Mouse (Mus musculus) heart, postnatal 0 days (tissue): ENCODE data around the gene Gmppb. TPM values are rescaled to one million over a fixed set of nuclear protein-coding genes. Genes with fewer than 3 reads are reported as not detected.

Experiments used
- ATAC-seq: fragments of 200-750 bp; cut with Nextera tagmentation; 2 replicates; pipeline ENCODE4 v1.8.0; 2017; ENCODE audit warnings: low read depth, moderate number of reproducible peaks, moderate library complexity; ENCODE audit not compliant: insufficient read depth
- DNase-seq: peaks from one replicate; pipeline ENCODE4 v3.0.0-alpha.2; 2016; ENCODE audit warnings: low spot score
- H3K27ac ChIP-seq: fragments of 300-500 bp; sonication (generic); 2 replicates; pipeline ENCODE4 v1.5.1; 2014; ENCODE audit warnings: low read depth, mild to moderate bottlenecking
- H3K27me3 ChIP-seq: fragments of 300-500 bp; sonication (generic); 2 replicates; pipeline ENCODE4 v1.6.1; 2014; ENCODE audit warnings: low read length, mixed read lengths; ENCODE audit not compliant: control insufficient read depth, insufficient read depth
- H3K36me3 ChIP-seq: fragments of 300-500 bp; sonication (generic); replicated peaks from 2 replicates; pipeline ENCODE4 v1.6.1; 2014; ENCODE audit warnings: low read length, mixed read lengths; ENCODE audit not compliant: control insufficient read depth, insufficient read depth
- H3K4me1 ChIP-seq: fragments of 300-500 bp; sonication (generic); 2 replicates; pipeline ENCODE4 v1.6.1; 2014; ENCODE audit warnings: antibody characterized with exemption; ENCODE audit not compliant: control insufficient read depth, insufficient read depth
- H3K4me2 ChIP-seq: fragments of 300-500 bp; sonication (generic); 2 replicates; pipeline ENCODE4 v1.6.1; 2014; ENCODE audit warnings: low read depth, mild to moderate bottlenecking, low read length, moderate library complexity
- H3K4me3 ChIP-seq: fragments of 300-500 bp; sonication (generic); 2 replicates; pipeline ENCODE4 v1.5.1; 2014; ENCODE audit warnings: low read depth, low read length
- H3K9ac ChIP-seq: fragments of 300-500 bp; sonication (generic); replicated peaks from 2 replicates; pipeline ENCODE4 v1.6.1; 2014; ENCODE audit warnings: low read depth, low read length, mixed read lengths
- H3K9me3 ChIP-seq: fragments of 300-500 bp; sonication (generic); replicated peaks from 2 replicates; pipeline ENCODE4 v1.6.1; 2016; ENCODE audit warnings: low read length; ENCODE audit not compliant: control insufficient read depth
- CTCF ChIP-seq: IDR thresholded peaks from 2 replicates; pipeline ENCODE4 v1.5.1; 2016; ENCODE audit warnings: antibody characterized with exemption, control low read depth, low read depth
- EP300 ChIP-seq: IDR thresholded peaks from 2 replicates; pipeline ENCODE4 v1.6.1; 2016; ENCODE audit warnings: antibody characterized with exemption, low read depth
- WGBS: fragments of 180-500 bp; shearing (Covaris S2); extraction: QIAGEN DNeasy Blood & Tissue Kit; methylation state at CpG from one replicate; pipeline ENCODE4 v1.1.7; 2014; 5-methylcytosine and 5-hydroxymethylcytosine counted together
- polyA plus RNA-seq: library from polyadenylated mRNA; unstranded; fragments of >200 nt; fragmentation: Nextera tagmentation; extraction: Ambion mirVana; gene quantifications from 2 replicates; pipeline ENCODE4 v1.2.1, GENCODE M21; 2015
- total RNA-seq: library from RNA; depleted of rRNA; stranded (reverse); fragments of >200 nt; gene quantifications from 2 replicates; pipeline ENCODE4 v1.2.3, GENCODE M21; 2014; ENCODE audit warnings: low replicate concordance

Gmppb gene
- total and polyA plus RNA-seq, 2 experiments from 2014 or later, result 13.1 to 15.7 TPM

GRCm38 (mm10) chr9:108027867-108028266, 21.2 kb upstream of the Gmppb start:
- no peak for DNase-seq
- H3K27me3 ChIP-seq, result no peaks in the 10 kb centered on the region
- WGBS, result 96% methylated on average over 3 of the region's 3 CpGs
- H3K9me3 ChIP-seq, result no peaks in the 10 kb centered on the region
- ATAC-seq, result no peak
- no peak for TF ChIP-seq EP300
- no peak for TF ChIP-seq CTCF
- H3K9ac ChIP-seq, result no peak overlapping the region
- H3K4me1 ChIP-seq, result no peaks in the 10 kb centered on the region
- peaks cover 60% of the 10 kb centered on the region for H3K36me3 ChIP-seq
- no peak overlapping the region for H3K4me3 ChIP-seq
- H3K4me2 ChIP-seq, result no peak overlapping the region
- no peak overlapping the region for H3K27ac ChIP-seq

- Histone ChIP-seq H3K36me3 (peaks cover 57% of the 10 kb centered on the region), H3K9me3 (no peaks in the 10 kb centered on the region), H3K4me2 (no peak overlapping the region), H3K27me3 (no peaks in the 10 kb centered on the region), H3K27ac (no peak overlapping the region), H3K4me1 (no peaks in the 10 kb centered on the region), H3K9ac (no peak overlapping the region), H3K4me3 (no peak overlapping the region)
- no peak for ATAC-seq
- TF ChIP-seq EP300, result no peak
- no peak for TF ChIP-seq CTCF
- no peak for DNase-seq
- WGBS, result 84% methylated on average over 5 of the region's 5 CpGs
Observed at GRCm38 (mm10) chr9:108032126-108032525, 16.9 kb upstream of the Gmppb start.

GRCm38 (mm10) chr9:108035331-108036156, 13.5 kb upstream of the Gmppb start:
- ATAC-seq (no peak), DNase-seq (no peak)
- 88% methylated on average over 2 of the region's 2 CpGs for WGBS
- peaks cover 63% of the 10 kb centered on the region for H3K36me3 ChIP-seq
- no peaks in the 10 kb centered on the region for H3K4me1 ChIP-seq
- no peak overlapping the region for H3K4me3 ChIP-seq
- no peaks in the 10 kb centered on the region for H3K27me3 ChIP-seq
- no peaks in the 10 kb centered on the region for H3K9me3 ChIP-seq
- H3K4me2 ChIP-seq, result no peak overlapping the region
- H3K27ac ChIP-seq, result no peak overlapping the region
- no peak overlapping the region for H3K9ac ChIP-seq
- no peak for TF ChIP-seq CTCF

DNA sequence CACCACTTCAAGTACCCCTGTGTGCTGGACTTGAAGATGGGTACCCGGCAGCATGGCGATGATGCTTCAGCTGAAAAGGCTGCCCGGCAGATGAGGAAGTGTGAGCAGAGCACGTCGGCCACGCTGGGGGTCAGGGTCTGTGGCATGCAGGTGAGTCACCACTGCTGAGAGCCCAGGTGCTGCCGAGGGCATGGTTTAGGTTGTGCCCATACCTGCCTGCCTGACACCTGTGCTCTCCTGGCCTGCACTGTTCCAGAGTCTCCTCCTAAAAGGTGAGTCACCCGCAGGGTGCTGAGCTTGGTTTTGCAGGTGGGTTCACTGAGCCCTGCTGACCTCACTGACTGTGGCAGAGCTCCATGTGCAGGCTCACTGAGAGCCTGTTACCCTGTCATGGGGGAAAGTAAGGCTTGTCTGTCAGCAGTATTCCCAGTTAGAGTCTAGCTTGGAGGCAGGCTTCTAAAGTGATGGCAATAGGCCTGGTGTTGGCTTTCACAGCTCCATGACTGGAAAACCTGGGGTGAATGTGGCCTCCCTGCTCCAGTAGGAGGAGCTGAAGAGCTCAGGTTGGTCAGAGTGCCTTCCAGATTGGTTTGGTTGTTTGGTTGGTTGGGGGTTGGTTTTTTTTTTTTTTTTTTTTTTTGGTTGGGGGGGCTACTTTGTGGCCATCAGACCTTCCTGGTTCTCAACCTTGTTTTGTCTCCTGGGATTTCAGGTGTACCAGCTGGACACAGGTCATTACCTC, 4.1 kb upstream of the Gmppb start:
- Histone ChIP-seq H3K9me3 (no peaks in the 10 kb centered on the region), H3K27me3 (no peaks in the 10 kb centered on the region), H3K4me3 (no peak overlapping the region), H3K4me1 (peaks cover 13% of the 10 kb centered on the region), H3K9ac (no peak overlapping the region), H3K27ac (no peak overlapping the region), H3K36me3 (peaks cover 59% of the 10 kb centered on the region), H3K4me2 (no peak overlapping the region)
- ATAC-seq, result no peak
- DNase-seq, result no peak
- TF ChIP-seq EP300 (no peak), CTCF (peak; percentile 15; the same call in 1 of the 2 replicates)
- WGBS, result 96% methylated on average over 8 of the region's 8 CpGs

DNA sequence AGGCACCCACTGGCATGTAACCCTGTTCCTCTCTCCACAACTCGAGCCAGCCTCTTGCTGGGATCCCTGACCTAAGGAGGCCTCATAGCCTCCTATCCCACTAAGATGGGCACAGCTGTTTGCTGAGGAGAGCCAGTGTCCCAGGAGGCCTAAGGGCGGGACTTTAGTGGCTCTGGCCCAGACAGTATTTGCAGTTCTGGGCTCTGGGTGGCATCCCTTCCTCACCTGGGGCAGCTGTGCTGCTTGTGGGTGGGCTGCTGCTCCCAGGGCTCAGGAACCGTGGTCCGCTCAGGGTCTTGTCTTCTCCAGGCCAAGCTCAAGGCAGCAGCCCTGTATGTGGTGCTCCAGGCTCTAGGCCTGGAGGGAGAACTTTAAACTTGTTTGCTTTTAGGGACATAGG, 2.5 kb upstream of the Gmppb start:
- WGBS, result 86% methylated on average over 4 of the region's 4 CpGs

More for the DNA sequence above, 2.5 kb upstream of the Gmppb start:
- ATAC-seq, result no peak
- Histone ChIP-seq H3K4me3 (no peak overlapping the region), H3K9ac (no peak overlapping the region), H3K9me3 (no peaks in the 10 kb centered on the region), H3K4me2 (no peak overlapping the region), H3K27me3 (no peaks in the 10 kb centered on the region), H3K27ac (no peak overlapping the region), H3K4me1 (peaks cover 15% of the 10 kb centered on the region), H3K36me3 (peaks cover 58% of the 10 kb centered on the region)
- TF ChIP-seq CTCF, result no peak
- TF ChIP-seq EP300, result no peak
- DNase-seq, result no peak
